Mouse (Mus musculus) adrenal gland, adult 2 months (tissue): ENCODE data around the gene Ankrd28. TPM values are rescaled to one million over a fixed set of nuclear protein-coding genes. Genes with fewer than 3 reads are reported as not detected.

Experiments used
- polyA plus RNA-seq: library from polyadenylated mRNA; depleted of rRNA; stranded (reverse); fragments of >200 nt; gene quantifications from 2 replicates; pipeline ENCODE4 v1.2.3, GENCODE M21; 2012; rRNA removed
- total RNA-seq, 2 experiments: library from RNA; stranded (reverse); gene quantifications; 2 replicates each; pipeline ENCODE4 v1.2.3; 2021

Ankrd28 gene
- total and polyA plus RNA-seq, 3 experiments: 3.2 to 17.7 (median 10.4) TPM

Other genes starting within 250 kb of the Ankrd28 start
- gene Colq, start 239.3 kb downstream of the Ankrd28 start, total RNA-seq: not detected
- gene Colq, start 239.3 kb downstream of the Ankrd28 start, polyA plus RNA-seq: 0.06 and 0.10 TPM in 2 replicates
- gene Gm49387, start 189.8 kb downstream of the Ankrd28 start, total RNA-seq: 1 to 10 TPM in 1 of 2 experiments, not detected in 1; 2.3 TPM
- 1.9 TPM in 1 of 2 replicates, not detected in the other for gene Gm49387, start 189.8 kb downstream of the Ankrd28 start, polyA plus RNA-seq
- 10 to 100 TPM; 55.6 to 63.4 TPM for gene Btd, start 189.6 kb downstream of the Ankrd28 start, total RNA-seq
- gene Btd, start 189.6 kb downstream of the Ankrd28 start, polyA plus RNA-seq: 45.8 and 46.2 TPM in 2 replicates
- gene Hacl1, start 189.4 kb downstream of the Ankrd28 start, total RNA-seq: 10 to 100 TPM; 38.9 to 67.1 TPM
- gene Hacl1, start 189.4 kb downstream of the Ankrd28 start, polyA plus RNA-seq: 10.8 and 15.2 TPM in 2 replicates
- gene Galnt15, start 198.3 kb upstream of the Ankrd28 start, total RNA-seq: 10 to 100 TPM in 1 of 2 experiments, 1 to 10 TPM in 1; 5.2 to 14.5 TPM
- gene Galnt15, start 198.3 kb upstream of the Ankrd28 start, polyA plus RNA-seq: 3.6 and 4.8 TPM in 2 replicates